Comparison of ENCODE assay signal across 30 mouse cellular contexts in the genomic region with DNA sequence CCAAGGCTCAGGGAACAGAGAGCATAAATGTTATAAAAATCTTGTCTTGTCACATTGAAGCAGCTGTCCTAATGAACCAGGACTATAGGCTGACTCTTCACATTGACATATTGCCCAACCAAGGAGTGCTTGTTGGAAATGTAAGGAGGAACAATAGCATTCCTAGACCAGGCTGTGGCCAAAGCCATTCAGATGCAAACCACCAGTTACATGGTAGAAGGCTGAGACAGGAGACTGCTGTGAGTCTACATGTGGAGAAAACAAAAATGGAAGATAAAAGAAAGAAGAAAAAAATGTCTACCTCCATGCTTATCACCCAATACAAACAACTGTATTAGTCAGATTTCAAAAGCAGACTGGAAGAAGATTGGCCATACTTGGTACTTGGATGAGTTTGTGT. TPM values are rescaled to one million over a fixed set of nuclear protein-coding genes. Genes with fewer than 3 reads are reported as not detected.
"Had no signal": no experiment of that assay in that cellular context is flagged by ENCODE, and none has a peak within 500 bp of the region (broad histone marks: within the 10 kb centered on the region; RNA-seq: fewer than 3 reads in every experiment).

No protein-coding gene starts in this region.

- H3K27me3 ChIP-seq: heart, embryonic 12.5 days; hindbrain, embryonic 12.5 days; intestine, embryonic 15.5 days; limb, embryonic 12.5 days; liver, embryonic 13.5 days; liver, embryonic 15.5 days had no signal

- ATAC-seq: hindbrain, embryonic 16.5 days; inflammation-experienced regulatory T-cells, adult 6 months; intestine, embryonic 15.5 days; intestine, postnatal 0 days had no signal

- H3K9me3 ChIP-seq: heart, embryonic 10.5 days; heart, embryonic 12.5 days; hindbrain, embryonic 10.5 days; hindbrain, embryonic 12.5 days; intestine, embryonic 15.5 days; limb, embryonic 10.5 days; limb, embryonic 12.5 days; liver, embryonic 13.5 days; liver, embryonic 15.5 days had no signal

- DNase-seq: gastrocnemius, adult 2 months; gastrocnemius, postnatal 10 days; gastrocnemius, postnatal 25 days; heart, postnatal 10 days; heart, postnatal 4 days; kidney, adult 18-20 months; kidney, adult 8-10 months; kidney, postnatal 10 days; kidney, postnatal 25 days; kidney, postnatal 4 days; liver; liver, embryonic 13.5 days had no signal

- H3K9ac ChIP-seq: heart, embryonic 12.5 days; hindbrain, embryonic 12.5 days; hindbrain, embryonic 14.5 days; intestine, embryonic 15.5 days; limb, embryonic 12.5 days; liver, embryonic 13.5 days; liver, embryonic 15.5 days had no signal

- H3K4me3 ChIP-seq: gastrocnemius, adult 2 months; heart, embryonic 10.5 days; heart, embryonic 12.5 days; hindbrain, embryonic 10.5 days; hindbrain, embryonic 12.5 days; intestine, embryonic 15.5 days; layer of hippocampus, adult 2 months; left cerebral cortex, adult 2 months; limb, embryonic 10.5 days; limb, embryonic 12.5 days; liver, embryonic 13.5 days; liver, embryonic 15.5 days had no signal

- H3K36me3 ChIP-seq: intestine, embryonic 15.5 days; limb, embryonic 10.5 days; limb, embryonic 12.5 days had no signal

- H3K27ac ChIP-seq: gastrocnemius, adult 2 months; heart, embryonic 10.5 days; hindbrain, embryonic 10.5 days; hindbrain, embryonic 12.5 days; hindbrain, embryonic 14.5 days; intestine, embryonic 15.5 days; layer of hippocampus, adult 2 months; left cerebral cortex, adult 2 months; limb, embryonic 10.5 days; limb, embryonic 12.5 days; liver, embryonic 13.5 days; liver, embryonic 15.5 days had no signal

- H3K4me1 ChIP-seq: heart, embryonic 10.5 days; heart, embryonic 12.5 days; hindbrain, embryonic 12.5 days; intestine, embryonic 15.5 days; limb, embryonic 10.5 days; limb, embryonic 12.5 days; liver, embryonic 13.5 days; liver, embryonic 15.5 days had no signal

- H3K4me2 ChIP-seq: heart, embryonic 12.5 days; hindbrain, embryonic 12.5 days; hindbrain, embryonic 14.5 days; intestine, embryonic 15.5 days; limb, embryonic 12.5 days; liver, embryonic 11.5 days; liver, embryonic 13.5 days; liver, embryonic 15.5 days had no signal

RNA-seq across cellular contexts. Expression of gene Gm49355, which starts 15.4 kb away (rescaled TPM):
- polyA plus RNA-seq: inflammation-experienced regulatory T-cells, adult 6 months; kidney, embryonic 14.5 days had no signal

RNA-seq across cellular contexts. Expression of gene Fezf2, which starts 48.8 kb away (rescaled TPM):
- polyA plus RNA-seq: heart, embryonic 10.5 days; heart, embryonic 14.5 days; hindbrain, embryonic 14.5 days; inflammation-experienced regulatory T-cells, adult 6 months; intestine, embryonic 15.5 days; intestine, postnatal 0 days; kidney, embryonic 14.5 days; kidney, embryonic 16.5 days; limb, embryonic 10.5 days; liver, embryonic 13.5 days had no signal
